Mouse (Mus musculus) embryonic facial prominence, embryonic 12.5 days (tissue): ENCODE measurements around the gene Igf2r. TPM values are rescaled to one million over a fixed set of nuclear protein-coding genes. Genes with fewer than 3 reads are reported as not detected.

Source experiments
- ATAC-seq: fragments of 200-750 bp; cut with Nextera tagmentation; 2 replicates; pipeline ENCODE4 v1.8.0; 2017; ENCODE audit not compliant: insufficient number of reproducible peaks, insufficient read depth, low FRiP score, low TSS enrichment
- H3K27ac ChIP-seq: fragments of 300-500 bp; sonication (generic); 2 replicates; pipeline ENCODE4 v1.5.1; 2016; ENCODE audit warnings: mild to moderate bottlenecking
- H3K27me3 ChIP-seq: fragments of 300-500 bp; sonication (generic); 2 replicates; pipeline ENCODE4 v1.6.1; 2016; ENCODE audit warnings: mild to moderate bottlenecking, moderate library complexity
- H3K36me3 ChIP-seq: fragments of 300-500 bp; sonication (generic); 2 replicates; pipeline ENCODE4 v1.6.1; 2016; ENCODE audit warnings: mild to moderate bottlenecking
- H3K4me1 ChIP-seq: fragments of 300-500 bp; sonication (generic); 2 replicates; pipeline ENCODE4 v1.6.1; 2016
- H3K4me2 ChIP-seq: fragments of 300-500 bp; sonication (generic); replicated peaks from 2 replicates; pipeline ENCODE4 v1.6.1; 2016; ENCODE audit warnings: mild to moderate bottlenecking, moderate library complexity
- H3K4me3 ChIP-seq: fragments of 300-500 bp; sonication (generic); 2 replicates; pipeline ENCODE4 v1.5.1; 2016; ENCODE audit warnings: mild to moderate bottlenecking
- H3K9ac ChIP-seq: fragments of 300-500 bp; sonication (generic); 2 replicates; pipeline ENCODE4 v1.6.1; 2016; ENCODE audit warnings: mild to moderate bottlenecking, moderate library complexity
- H3K9me3 ChIP-seq: fragments of 300-500 bp; sonication (generic); 2 replicates; pipeline ENCODE4 v1.6.1; 2016; ENCODE audit warnings: mild to moderate bottlenecking, moderate library complexity
- WGBS: fragments of 180-500 bp; shearing (Covaris S2); methylation state at CpG from one replicate; pipeline ENCODE4 v1.1.7; 2016; 5-methylcytosine and 5-hydroxymethylcytosine counted together
- polyA plus RNA-seq: library from polyadenylated mRNA; unstranded; fragments of >200 nt; fragmentation: Nextera tagmentation; extraction: Ambion mirVana; gene quantifications from 2 replicates; pipeline ENCODE4 v1.2.1, GENCODE M21; 2016

Gene Igf2r
- polyA plus RNA-seq, 1 experiment from 2014 or later: 37.1 TPM

- Histone ChIP-seq H3K36me3 (peaks cover 10% of the 10 kb centered on the region; the same call in 1 of the 2 replicates), H3K4me2 (no peak overlapping the region), H3K9me3 (no peaks in the 10 kb centered on the region), H3K27ac (peak overlapping the region; percentile 88), H3K27me3 (no peaks in the 10 kb centered on the region), H3K9ac (no peak overlapping the region), H3K4me1 (peaks cover 45% of the 10 kb centered on the region), H3K4me3 (no peak overlapping the region)
- ATAC-seq: no peak
- 72% methylated on average over 3 of the region's 3 CpGs for WGBS
These were observed 10.0 kb upstream of the Igf2r start for GRCm38 (mm10) chr17:12779442-12779841.

GRCm38 (mm10) chr17:12773956-12774355 lies 4.5 kb upstream of the Igf2r start:
- Histone ChIP-seq H3K9me3 (no peaks in the 10 kb centered on the region; the same call in 1 of the 2 replicates), H3K4me2 (no peak overlapping the region), H3K4me1 (no peaks in the 10 kb centered on the region), H3K4me3 (no peak overlapping the region), H3K9ac (no peak overlapping the region), H3K36me3 (peaks cover 20% of the 10 kb centered on the region), H3K27me3 (no peaks in the 10 kb centered on the region), H3K27ac (no peak overlapping the region)
- 67% methylated on average over 3 of the region's 3 CpGs for WGBS
- ATAC-seq: no peak

GRCm38 (mm10) chr17:12770500-12770899 lies 1.0 kb upstream of the Igf2r start:
- H3K9ac ChIP-seq: no peak overlapping the region
- peaks cover 14% of the 10 kb centered on the region for H3K36me3 ChIP-seq
- no peak overlapping the region for H3K4me2 ChIP-seq
- peaks cover 16% of the 10 kb centered on the region for H3K4me1 ChIP-seq
- WGBS: 86% methylated on average over 5 of the region's 5 CpGs
- no peaks in the 10 kb centered on the region; the same call in 1 of the 2 replicates for H3K9me3 ChIP-seq
- ATAC-seq: no peak
- no peaks in the 10 kb centered on the region for H3K27me3 ChIP-seq
- no peak overlapping the region for H3K4me3 ChIP-seq
- H3K27ac ChIP-seq: no peak overlapping the region

- 0 out of 2 replicates have a peak, but pooled peaks have one; percentile 16 for ATAC-seq
- WGBS: 23% methylated on average over 41 of the region's 41 CpGs
- H3K4me2 ChIP-seq: peak overlapping the region; percentile 59
- H3K4me1 ChIP-seq: peaks cover 24% of the 10 kb centered on the region
- no peaks in the 10 kb centered on the region for H3K27me3 ChIP-seq
- H3K27ac ChIP-seq: peak overlapping the region; percentile 85
- H3K36me3 ChIP-seq: peaks cover 14% of the 10 kb centered on the region
- H3K9me3 ChIP-seq: no peaks in the 10 kb centered on the region; the same call in 1 of the 2 replicates
- peak overlapping the region; percentile 92 for H3K9ac ChIP-seq
- H3K4me3 ChIP-seq: peak overlapping the region; percentile 74
These were observed 767 bp downstream of the Igf2r start for GRCm38 (mm10) chr17:12768415-12769379.

- Histone ChIP-seq H3K4me2 (peak overlapping the region; percentile 59), H3K36me3 (peaks cover 14% of the 10 kb centered on the region), H3K27ac (0 out of 2 replicates have a peak overlapping the region, but pooled peaks have one; percentile 17), H3K4me3 (peak overlapping the region; percentile 74), H3K4me1 (peaks cover 24% of the 10 kb centered on the region), H3K9ac (no peak overlapping the region), H3K27me3 (no peaks in the 10 kb centered on the region), H3K9me3 (no peaks in the 10 kb centered on the region; the same call in 1 of the 2 replicates)
- no peak for ATAC-seq
- 88% methylated on average over 6 of the region's 6 CpGs for WGBS
These were observed 2.1 kb downstream of the Igf2r start for GRCm38 (mm10) chr17:12767294-12767852.

- Histone ChIP-seq H3K27ac (no peak overlapping the region), H3K4me3 (no peak overlapping the region), H3K9ac (no peak overlapping the region), H3K27me3 (no peaks in the 10 kb centered on the region), H3K4me1 (peaks cover 42% of the 10 kb centered on the region), H3K36me3 (0 out of 2 replicates have a peak, but pooled peaks cover 2% of the 10 kb centered on the region), H3K9me3 (no peaks in the 10 kb centered on the region), H3K4me2 (no peak overlapping the region)
- no peak for ATAC-seq
- 95% methylated on average over 2 of the region's 2 CpGs for WGBS
These were observed 6.1 kb downstream of the Igf2r start for GRCm38 (mm10) chr17:12763412-12763811.

- no peak for ATAC-seq
- 75% methylated on average over 10 of the region's 10 CpGs for WGBS
- Histone ChIP-seq H3K4me2 (no peak overlapping the region), H3K9ac (no peak overlapping the region), H3K4me1 (peaks cover 36% of the 10 kb centered on the region), H3K9me3 (no peaks in the 10 kb centered on the region), H3K36me3 (0 out of 2 replicates have a peak, but pooled peaks cover 2% of the 10 kb centered on the region), H3K4me3 (no peak overlapping the region), H3K27me3 (no peaks in the 10 kb centered on the region), H3K27ac (no peak overlapping the region)
These were observed 8.9 kb downstream of the Igf2r start for GRCm38 (mm10) chr17:12760355-12761146.

GRCm38 (mm10) chr17:12759646-12760074 lies 9.8 kb downstream of the Igf2r start:
- Histone ChIP-seq H3K9ac (no peak overlapping the region), H3K9me3 (no peaks in the 10 kb centered on the region), H3K36me3 (peaks cover 2% of the 10 kb centered on the region; the same call in 1 of the 2 replicates), H3K4me3 (no peak overlapping the region), H3K27me3 (no peaks in the 10 kb centered on the region), H3K4me1 (peaks cover 37% of the 10 kb centered on the region), H3K4me2 (no peak overlapping the region), H3K27ac (peak overlapping the region; percentile 32; the same call in 1 of the 2 replicates)
- ATAC-seq: no peak
- 69% methylated on average over 8 of the region's 8 CpGs for WGBS

GRCm38 (mm10) chr17:12758701-12759455 lies 10.6 kb downstream of the Igf2r start:
- 86% methylated on average over 12 of the region's 12 CpGs for WGBS
- Histone ChIP-seq H3K27ac (0 out of 2 replicates have a peak overlapping the region, but pooled peaks have one; percentile 32), H3K4me3 (no peak overlapping the region), H3K4me1 (peaks cover 41% of the 10 kb centered on the region), H3K4me2 (no peak overlapping the region), H3K9me3 (no peaks in the 10 kb centered on the region), H3K36me3 (peaks cover 6% of the 10 kb centered on the region; the same call in 1 of the 2 replicates), H3K9ac (no peak overlapping the region), H3K27me3 (no peaks in the 10 kb centered on the region)
- ATAC-seq: no peak

GRCm38 (mm10) chr17:12757990-12758389 lies 11.5 kb downstream of the Igf2r start:
- no peak for ATAC-seq
- Histone ChIP-seq H3K27ac (no peak overlapping the region), H3K4me3 (no peak overlapping the region), H3K36me3 (peaks cover 6% of the 10 kb centered on the region; the same call in 1 of the 2 replicates), H3K4me1 (peaks cover 45% of the 10 kb centered on the region), H3K9me3 (no peaks in the 10 kb centered on the region), H3K27me3 (no peaks in the 10 kb centered on the region), H3K4me2 (no peak overlapping the region), H3K9ac (no peak overlapping the region)
- 92% methylated on average over 5 of the region's 5 CpGs for WGBS
